Mouse (Mus musculus): ENCODE results near the gene Ak9. TPM values are rescaled to one million over a fixed set of nuclear protein-coding genes. Genes with fewer than 3 reads are reported as not detected.
A peak's percentile ranks its signal among the peaks of the same experiment; 100 is the strongest.

Ak9 gene
- polyA plus RNA-seq, 1 experiment from 2014 or later: not detected

DNA sequence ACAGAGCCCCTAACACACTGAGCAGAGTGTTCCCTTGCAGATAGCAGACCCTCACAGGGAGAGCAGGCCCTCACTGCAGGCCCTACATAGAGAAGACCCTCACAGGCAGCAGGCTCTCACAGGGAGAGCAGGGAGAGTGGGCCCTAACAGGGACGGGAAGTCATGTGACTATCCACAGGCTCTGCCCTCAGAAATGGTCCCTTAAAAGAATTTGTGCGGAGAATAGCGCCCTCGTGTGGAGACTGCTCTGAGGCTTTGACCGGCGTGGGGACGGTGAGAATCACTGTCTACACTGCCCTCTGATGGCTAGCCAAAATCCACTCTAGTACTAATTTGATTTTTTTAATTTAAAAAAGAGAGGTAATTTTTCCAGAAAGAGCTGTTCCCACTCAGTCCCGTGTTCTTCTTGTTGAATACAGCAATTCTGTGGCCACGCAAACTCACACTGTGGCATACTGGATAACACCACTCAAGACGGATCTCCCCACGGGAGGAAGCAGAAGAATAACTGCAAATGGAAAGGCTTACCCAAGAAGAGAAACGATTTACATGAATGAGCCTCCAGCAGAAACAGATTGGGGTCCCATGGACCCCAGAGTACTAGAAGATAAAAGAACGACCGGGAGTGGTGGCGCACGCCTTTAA is 14.9 kb upstream of the Ak9 start:
- H3K27ac ChIP-seq (ENCODE audit: low read depth): no peak overlapping the region
- no peak overlapping the region for H3K4me3 ChIP-seq (ENCODE audit: low read depth, low read length)
- H3K27me3 ChIP-seq (ENCODE audit: insufficient read depth, low read length): no peaks in the 10 kb centered on the region
- H3K9ac ChIP-seq (replicated peaks): no peak overlapping the region; the same call in 1 of the 2 replicates
- TF ChIP-seq CTCF (IDR thresholded peaks at IDR 0.05; ENCODE audit: low read depth) (peak; percentile 94), EP300 (IDR thresholded peaks at IDR 0.05; ENCODE audit: low read depth) (no peak)
- H3K4me2 ChIP-seq (ENCODE audit: low read depth, low read length): no peak overlapping the region
- H3K36me3 ChIP-seq (replicated peaks; ENCODE audit: insufficient read depth, low read length): peaks cover 4% of the 10 kb centered on the region; the same call in 1 of the 2 replicates
- H3K9me3 ChIP-seq (ENCODE audit: low read length): no peaks in the 10 kb centered on the region
- DNase-seq (peak; percentile 89), ATAC-seq (peak; percentile 86)
- no peaks in the 10 kb centered on the region; the same call in 1 of the 2 replicates for H3K4me1 ChIP-seq (ENCODE audit: insufficient read depth)
- 37% methylated on average over 16 of the region's 16 CpGs for WGBS (ENCODE audit: insufficient replicate concordance)

DNA sequence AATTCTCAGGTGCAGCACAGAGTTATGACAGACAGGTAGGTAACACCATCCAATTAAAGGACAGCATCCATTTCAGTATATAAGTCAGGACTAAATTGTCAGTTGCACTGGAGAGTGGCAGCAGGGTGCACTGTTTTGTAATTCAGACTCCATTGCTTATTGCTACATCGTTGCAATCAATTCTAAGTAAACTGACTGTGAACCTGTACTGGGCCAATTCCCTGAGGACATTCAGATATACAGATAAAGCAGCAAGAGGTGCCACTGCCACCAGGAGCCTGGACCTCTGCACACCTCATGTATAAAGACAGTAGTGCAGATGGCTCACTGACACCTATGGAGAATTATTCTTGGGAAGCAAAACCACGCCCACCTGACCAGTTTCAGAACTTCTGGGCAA is 12.8 kb upstream of the Ak9 start:
- no peaks in the 10 kb centered on the region for H3K36me3 ChIP-seq (replicated peaks; ENCODE audit: insufficient read depth, low read length)

DNA sequence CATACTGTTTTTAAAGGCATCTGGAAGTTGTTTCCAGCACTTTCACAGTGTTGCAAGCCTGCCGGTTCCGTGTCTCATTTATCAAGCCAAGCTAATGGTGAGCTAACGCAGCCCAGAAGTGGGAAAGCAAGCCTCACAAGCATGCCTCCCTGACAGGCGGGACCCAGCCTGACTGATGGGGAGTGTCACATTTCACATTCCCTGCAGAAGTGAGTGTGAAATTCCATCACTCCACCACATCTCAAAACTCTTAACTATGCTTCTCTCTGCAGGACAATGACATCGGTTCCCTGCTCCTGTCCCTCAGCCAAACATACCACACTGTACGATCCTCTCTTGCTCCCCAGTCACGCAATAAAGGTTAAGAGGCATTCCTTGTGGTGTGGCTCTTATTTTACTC is 10.8 kb upstream of the Ak9 start:
- H3K4me3 ChIP-seq (ENCODE audit: low read depth, low read length): no peak overlapping the region
- no peak overlapping the region for H3K9ac ChIP-seq (replicated peaks)
- H3K4me1 ChIP-seq (ENCODE audit: insufficient read depth): no peaks in the 10 kb centered on the region; the same call in 1 of the 2 replicates
- ATAC-seq: no peak
- no peak overlapping the region for H3K27ac ChIP-seq (ENCODE audit: low read depth)
- H3K36me3 ChIP-seq (replicated peaks; ENCODE audit: insufficient read depth, low read length): no peaks in the 10 kb centered on the region
- WGBS (ENCODE audit: insufficient replicate concordance): 30% methylated on average over 7 of the region's 7 CpGs
- H3K9me3 ChIP-seq (ENCODE audit: low read length): no peaks in the 10 kb centered on the region
- no peaks in the 10 kb centered on the region for H3K27me3 ChIP-seq (ENCODE audit: insufficient read depth, low read length)
- no peak overlapping the region for H3K4me2 ChIP-seq (ENCODE audit: low read depth, low read length)
- no peak for TF ChIP-seq CTCF (IDR thresholded peaks at IDR 0.05; ENCODE audit: low read depth)
- TF ChIP-seq EP300 (IDR thresholded peaks at IDR 0.05; ENCODE audit: low read depth): no peak
- no peak for DNase-seq

More for the DNA sequence above, 12.8 kb upstream of the Ak9 start:
- H3K4me3 ChIP-seq (ENCODE audit: low read depth, low read length): no peak overlapping the region
- H3K9me3 ChIP-seq (ENCODE audit: low read length): no peaks in the 10 kb centered on the region
- ATAC-seq (peak; percentile 82), DNase-seq (no peak)
- no peaks in the 10 kb centered on the region; the same call in 1 of the 2 replicates for H3K4me1 ChIP-seq (ENCODE audit: insufficient read depth)
- H3K27ac ChIP-seq (ENCODE audit: low read depth): no peak overlapping the region
- H3K9ac ChIP-seq (replicated peaks): no peak overlapping the region
- no peak for TF ChIP-seq CTCF (IDR thresholded peaks at IDR 0.05; ENCODE audit: low read depth)
- H3K4me2 ChIP-seq (ENCODE audit: low read depth, low read length): no peak overlapping the region
- H3K27me3 ChIP-seq (ENCODE audit: insufficient read depth, low read length): no peaks in the 10 kb centered on the region
- 65% methylated on average over 2 of the region's 2 CpGs for WGBS (ENCODE audit: insufficient replicate concordance)

DNA sequence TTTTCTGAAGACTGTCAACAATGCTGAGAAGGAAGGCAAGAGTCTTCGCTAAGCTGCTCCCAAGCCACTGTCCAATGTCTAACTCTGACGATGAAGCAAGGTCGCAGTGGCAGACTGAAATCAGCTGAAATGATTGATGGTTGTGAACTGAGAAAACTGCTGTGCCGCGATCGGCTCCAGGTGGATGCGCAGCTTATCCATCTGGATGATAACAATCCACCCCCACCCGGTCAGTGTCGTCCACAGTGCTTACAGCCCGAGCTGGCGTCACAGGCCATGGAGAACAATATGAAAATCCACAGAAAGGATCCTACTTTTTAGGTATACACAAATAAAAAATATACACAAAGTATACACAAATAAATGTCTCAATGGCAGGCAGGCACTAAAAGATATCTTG is 9.0 kb upstream of the Ak9 start:
- Histone ChIP-seq H3K4me1 (ENCODE audit: insufficient read depth) (no peaks in the 10 kb centered on the region), H3K4me2 (ENCODE audit: low read depth, low read length) (no peak overlapping the region), H3K27me3 (ENCODE audit: insufficient read depth, low read length) (no peaks in the 10 kb centered on the region), H3K27ac (ENCODE audit: low read depth) (no peak overlapping the region), H3K4me3 (ENCODE audit: low read depth, low read length) (no peak overlapping the region), H3K9me3 (ENCODE audit: low read length) (no peaks in the 10 kb centered on the region), H3K36me3 (replicated peaks; ENCODE audit: insufficient read depth, low read length) (no peaks in the 10 kb centered on the region), H3K9ac (replicated peaks) (no peak overlapping the region)
- ATAC-seq: no peak
- WGBS (ENCODE audit: insufficient replicate concordance): 82% methylated on average over 11 of the region's 11 CpGs
- no peak for DNase-seq
- TF ChIP-seq CTCF (IDR thresholded peaks at IDR 0.05; ENCODE audit: low read depth): no peak
- TF ChIP-seq EP300 (IDR thresholded peaks at IDR 0.05; ENCODE audit: low read depth): no peak

DNA sequence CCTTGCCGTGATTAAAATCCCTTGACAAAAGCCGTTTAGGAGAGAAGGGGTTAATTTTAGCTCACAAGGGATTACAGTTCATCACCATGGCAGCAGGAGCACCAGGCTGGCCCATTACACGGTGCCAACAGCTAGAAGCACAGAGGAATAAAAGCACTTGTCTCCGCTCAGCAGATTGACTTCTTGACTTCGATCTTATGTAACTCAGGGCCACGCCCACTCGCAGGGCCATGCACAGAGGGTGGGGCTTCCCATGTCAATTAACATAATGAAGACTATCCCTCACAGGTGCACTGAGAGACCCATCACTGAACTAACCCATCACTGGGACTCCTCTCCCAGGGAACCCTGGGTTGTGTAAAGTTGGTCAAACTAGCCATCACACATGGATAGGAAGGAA is 8.6 kb upstream of the Ak9 start:
- 49% methylated on average over 7 of the region's 7 CpGs for WGBS (ENCODE audit: insufficient replicate concordance)
- Histone ChIP-seq H3K4me2 (ENCODE audit: low read depth, low read length) (no peak overlapping the region), H3K4me3 (ENCODE audit: low read depth, low read length) (no peak overlapping the region), H3K27me3 (ENCODE audit: insufficient read depth, low read length) (no peaks in the 10 kb centered on the region), H3K36me3 (replicated peaks; ENCODE audit: insufficient read depth, low read length) (no peaks in the 10 kb centered on the region), H3K27ac (ENCODE audit: low read depth) (no peak overlapping the region), H3K4me1 (ENCODE audit: insufficient read depth) (no peaks in the 10 kb centered on the region), H3K9me3 (ENCODE audit: low read length) (no peaks in the 10 kb centered on the region), H3K9ac (replicated peaks) (no peak overlapping the region)
- TF ChIP-seq CTCF (IDR thresholded peaks at IDR 0.05; ENCODE audit: low read depth): no peak
- no peak for TF ChIP-seq EP300 (IDR thresholded peaks at IDR 0.05; ENCODE audit: low read depth)
- DNase-seq (no peak), ATAC-seq (no peak)

DNA sequence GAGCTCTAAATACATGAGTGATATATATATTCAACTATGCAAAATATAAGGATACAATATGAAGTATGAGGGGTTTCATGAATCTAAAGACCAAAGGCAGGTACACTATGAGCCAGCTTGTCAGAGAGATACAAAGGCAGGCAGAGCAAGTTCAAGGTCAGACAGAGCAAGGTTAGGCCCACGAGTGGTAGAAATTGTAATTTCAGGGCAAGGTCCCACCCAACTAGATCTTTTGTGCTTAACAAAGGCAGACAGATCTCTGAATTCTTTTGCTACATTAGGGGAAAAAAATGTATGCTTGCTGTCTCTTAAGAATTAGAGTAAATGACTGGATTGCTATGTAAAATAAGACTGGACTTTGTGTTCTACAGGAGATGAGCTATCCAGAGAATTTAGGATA is 3.6 kb upstream of the Ak9 start:
- TF ChIP-seq EP300 (IDR thresholded peaks at IDR 0.05; ENCODE audit: low read depth) (no peak), CTCF (IDR thresholded peaks at IDR 0.05; ENCODE audit: low read depth) (no peak)
- no peak overlapping the region for H3K4me3 ChIP-seq (ENCODE audit: low read depth, low read length)
- no peak overlapping the region for H3K27ac ChIP-seq (ENCODE audit: low read depth)
- no peaks in the 10 kb centered on the region for H3K36me3 ChIP-seq (replicated peaks; ENCODE audit: insufficient read depth, low read length)
- ATAC-seq: no peak
- no peak overlapping the region for H3K4me2 ChIP-seq (ENCODE audit: low read depth, low read length)
- no peaks in the 10 kb centered on the region for H3K27me3 ChIP-seq (ENCODE audit: insufficient read depth, low read length)
- whole genome bisulfite sequencing (ENCODE audit: insufficient replicate concordance): 51% methylated on average over 1 of the region's 1 CpGs
- no peaks in the 10 kb centered on the region for H3K9me3 ChIP-seq (ENCODE audit: low read length)
- peaks cover 9% of the 10 kb centered on the region for H3K4me1 ChIP-seq (ENCODE audit: insufficient read depth)
- H3K9ac ChIP-seq (replicated peaks): no peak overlapping the region
- DNase-seq: no peak
